Mouse (Mus musculus) spleen, adult 18-20 months (tissue): ENCODE results near the gene Evi2b.

Experiments used
- DNase-seq, 2 experiments: peaks; one replicate each; pipeline ENCODE4 v3.0.0; 2022; ENCODE audit warnings: mixed read lengths in 2 of 2

Evi2b gene

GRCm38 (mm10) chr11:79523560-79524309, at the start of gene Evi2b:
Gene Evi2b (minus strand): TSS chr11:79523762.
- peak; percentile 37 to 50 for DNase-seq

GRCm38 (mm10) chr11:79570319-79570718, 46.8 kb upstream of the Evi2b start:
- DNase-seq, result no peak

- DNase-seq, result no peak
Observed at GRCm38 (mm10) chr11:79568197-79568911, 44.8 kb upstream of the Evi2b start.

- no peak for DNase-seq
Observed at GRCm38 (mm10) chr11:79566947-79567346, 43.4 kb upstream of the Evi2b start.

- no peak for DNase-seq
Observed at GRCm38 (mm10) chr11:79563493-79563892, 39.9 kb upstream of the Evi2b start.

GRCm38 (mm10) chr11:79560536-79560935, 37.0 kb upstream of the Evi2b start:
- DNase-seq, result no peak

GRCm38 (mm10) chr11:79552622-79553021, 29.1 kb upstream of the Evi2b start:
- no peak for DNase-seq

- no peak for DNase-seq
Observed at GRCm38 (mm10) chr11:79536293-79536692, 12.7 kb upstream of the Evi2b start.

GRCm38 (mm10) chr11:79535554-79535953, 12.0 kb upstream of the Evi2b start:
- no peak for DNase-seq

GRCm38 (mm10) chr11:79533950-79534690, 10.6 kb upstream of the Evi2b start:
- DNase-seq, result no peak

- DNase-seq, result no peak
Observed at GRCm38 (mm10) chr11:79533311-79533710, 9.7 kb upstream of the Evi2b start.

- no peak for DNase-seq
Observed at GRCm38 (mm10) chr11:79531485-79531884, 7.9 kb upstream of the Evi2b start.

GRCm38 (mm10) chr11:79530774-79531173, 7.2 kb upstream of the Evi2b start:
- no peak for DNase-seq

- DNase-seq, result peak; percentile 29 to 40
Observed at GRCm38 (mm10) chr11:79530333-79530761, 6.8 kb upstream of the Evi2b start, which contains the start of the genes Evi2 and Evi2a. Gene Evi2 (minus strand): TSS chr11:79530589. Gene Evi2a (minus strand): TSS chr11:79530609.

GRCm38 (mm10) chr11:79529736-79530135, 6.2 kb upstream of the Evi2b start:
- DNase-seq, result no peak

GRCm38 (mm10) chr11:79529226-79529625, 5.7 kb upstream of the Evi2b start:
- DNase-seq, result no peak

- DNase-seq, result peak; percentile 44 to 47
Observed at GRCm38 (mm10) chr11:79528601-79529000, 5.0 kb upstream of the Evi2b start.

- peak; percentile 38 to 41 for DNase-seq
Observed at GRCm38 (mm10) chr11:79527739-79528384, 4.3 kb upstream of the Evi2b start.

GRCm38 (mm10) chr11:79527015-79527738, 3.6 kb upstream of the Evi2b start:
- peak; percentile 28 to 47 for DNase-seq

GRCm38 (mm10) chr11:79526549-79526948, 3.0 kb upstream of the Evi2b start:
- no peak for DNase-seq

GRCm38 (mm10) chr11:79524310-79524575, 681 bp upstream of the Evi2b start:
- no peak for DNase-seq

GRCm38 (mm10) chr11:79522944-79523343, 618 bp downstream of the Evi2b start:
- DNase-seq, result no peak
